Mouse (Mus musculus) bone marrow, adult 2 months (tissue): ENCODE data around the gene Ormdl3.

Experiments
- CTCF ChIP-seq: fragments of 200-500 bp; IDR thresholded peaks from 2 replicates; pipeline ENCODE4 v1.5.1; 2011; ENCODE audit warnings: low read length, control low read depth; ENCODE audit not compliant: control insufficient read depth, insufficient read depth
- POLR2A ChIP-seq: fragments of 200-500 bp; IDR thresholded peaks from 2 replicates; pipeline ENCODE4 v1.6.1; 2011; ENCODE audit warnings: low read depth, mild to moderate bottlenecking, control low read depth, low read length, borderline replicate concordance; ENCODE audit not compliant: control insufficient read depth

- TF ChIP-seq CTCF (no peak), POLR2A (no peak)
Observed at GRCm38 (mm10) chr11:98547308-98547693, 39.9 kb downstream of the Ormdl3 start.
